Comparison of ENCODE assay signal across 18 mouse cellular contexts in the genomic region with DNA sequence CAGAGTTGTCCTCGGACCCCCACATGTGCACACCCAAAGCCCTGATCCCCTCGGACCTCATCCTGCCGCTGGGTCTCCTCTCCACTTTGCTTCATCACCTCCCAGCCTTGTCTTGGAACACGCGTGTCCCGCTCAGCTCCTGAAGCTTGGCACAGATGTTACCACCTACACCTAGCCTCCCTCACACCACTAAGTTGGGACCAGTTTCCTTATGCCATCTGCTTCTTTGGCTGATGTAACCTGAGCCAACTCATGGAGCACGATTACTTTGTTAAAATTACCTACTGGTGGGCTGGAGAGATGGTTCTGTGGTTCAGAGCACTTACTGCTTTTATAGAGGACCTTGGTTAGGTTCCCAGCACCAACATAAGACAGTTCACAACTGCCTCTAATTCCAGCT. TPM values are rescaled to one million over a fixed set of nuclear protein-coding genes. Genes with fewer than 3 reads are reported as not detected.
A peak's percentile ranks its signal among the peaks of the same experiment; 100 is the strongest.
DNase-seq lines count a peak whose midpoint lies in the region.
"Had no signal": no experiment of that assay in that cellular context is flagged by ENCODE, and none has a peak within 500 bp of the region (broad histone marks: within the 10 kb centered on the region; RNA-seq: fewer than 3 reads in every experiment).

No protein-coding gene starts in this region.

- peak; percentile 69 to 71 for DNase-seq in frontal cortex, adult 2 months (ENCODE audit: extremely low spot score in 1 of 2, low spot score in 1 of 2)
- no peak for DNase-seq in frontal cortex, postnatal 10 days (ENCODE audit: low spot score in 2 of 2)
- DNase-seq in layer of hippocampus, adult 9-11 months: peak; percentile 56
- DNase-seq in layer of hippocampus, postnatal 10 days (ENCODE audit: low spot score in 2 of 2): no peak
- DNase-seq in right cerebral cortex, adult 18-20 months: peak; percentile 83
- DNase-seq in right cerebral cortex, postnatal 4 days: no peak
- DNase-seq in induced T-regulatory cell, adult 2 months (ENCODE audit: low read depth): peak; percentile 1
- no peak for DNase-seq in adrenal gland, postnatal 10 days
- DNase-seq: adrenal gland, postnatal 25 days; cerebellum, adult 9-10 months; gastrocnemius, postnatal 10 days; kidney, adult 8-10 months; kidney, postnatal 10 days; liver, embryonic 13.5 days; lung, adult 2 months; midbrain, embryonic 14.5 days; thymus, adult 18-20 months; thymus, postnatal 36 days had no signal

RNA-seq across cellular contexts. Expression of a gene that starts 3.1 kb away (rescaled TPM):
- polyA plus RNA-seq in frontal cortex, adult 2 months (2012; rRNA removed): 73.2 and 83.4 TPM in 2 replicates
- total RNA-seq in layer of hippocampus, postnatal 10 days (2021): 100 to 1,000 TPM; 129 to 138 TPM
- 100 to 1,000 TPM; 150 to 180 TPM for total RNA-seq in adrenal gland, postnatal 10 days (2021)

RNA-seq across cellular contexts. Expression of a gene that starts 56.6 kb away (rescaled TPM):
- polyA plus RNA-seq in frontal cortex, adult 2 months (2012; rRNA removed): 46.2 and 48.2 TPM in 2 replicates
- 10 to 100 TPM; 37.4 to 38.9 TPM for total RNA-seq in layer of hippocampus, postnatal 10 days (2021)
- 10 to 100 TPM; 31.4 to 34.8 TPM for total RNA-seq in adrenal gland, postnatal 10 days (2021)

Comparison
In these comparisons a context has a peak if more than half of its experiments do, and no peak if none do; other contexts are left out.
1. DNase-seq: peak in frontal cortex, adult 2 months (2 of 2), layer of hippocampus, adult 9-11 months (single experiment), right cerebral cortex, adult 18-20 months (single experiment) and induced T-regulatory cell, adult 2 months (single experiment); none in frontal cortex, postnatal 10 days (0 of 2), layer of hippocampus, postnatal 10 days (0 of 2), right cerebral cortex, postnatal 4 days (single experiment) and adrenal gland, postnatal 10 days (single experiment).